Mouse (Mus musculus) kidney, postnatal 0 days (tissue): Measurements from ENCODE around the gene Epb41l5. TPM values are rescaled to one million over a fixed set of nuclear protein-coding genes. Genes with fewer than 3 reads are reported as not detected.

ENCODE experiments used
- ATAC-seq: fragments of 200-750 bp; cut with Nextera tagmentation; replicated peaks from 2 replicates; pipeline ENCODE4 v1.8.0; 2017; ENCODE audit warnings: low read depth, moderate number of reproducible peaks, moderate TSS enrichment, moderate library complexity; ENCODE audit not compliant: low FRiP score
- DNase-seq: peaks from one replicate; pipeline ENCODE4 v3.0.0-alpha.2; 2016; ENCODE audit warnings: low spot score
- H3K27ac ChIP-seq: fragments of 300-500 bp; sonication (generic); 2 replicates; pipeline ENCODE4 v1.5.1; 2014; ENCODE audit warnings: mild to moderate bottlenecking
- H3K27me3 ChIP-seq: fragments of 300-500 bp; sonication (generic); 2 replicates; pipeline ENCODE4 v1.6.1; 2014; ENCODE audit warnings: low read length, mixed read lengths; ENCODE audit not compliant: insufficient read depth
- H3K36me3 ChIP-seq: fragments of 300-500 bp; sonication (generic); 2 replicates; pipeline ENCODE4 v1.6.1; 2014; ENCODE audit warnings: low read length, mixed read lengths; ENCODE audit not compliant: insufficient read depth
- H3K4me1 ChIP-seq: fragments of 300-500 bp; sonication (generic); replicated peaks from 2 replicates; pipeline ENCODE4 v1.6.1; 2014; ENCODE audit warnings: antibody characterized with exemption, low read length, mixed read lengths; ENCODE audit not compliant: insufficient read depth
- H3K4me2 ChIP-seq: fragments of 300-500 bp; sonication (generic); 2 replicates; pipeline ENCODE4 v1.6.1; 2014; ENCODE audit warnings: mild to moderate bottlenecking, low read length, moderate library complexity, mixed read lengths
- H3K4me3 ChIP-seq: fragments of 300-500 bp; sonication (generic); replicated peaks from 2 replicates; pipeline ENCODE4 v1.5.1; 2014; ENCODE audit warnings: low read depth, low read length
- H3K9ac ChIP-seq: fragments of 300-500 bp; sonication (generic); 2 replicates; pipeline ENCODE4 v1.6.1; 2014; ENCODE audit warnings: low read depth, low read length
- H3K9me3 ChIP-seq: fragments of 300-500 bp; sonication (generic); replicated peaks from 2 replicates; pipeline ENCODE4 v1.6.1; 2016; ENCODE audit warnings: low read length, inconsistent platforms, mixed read lengths
- CTCF ChIP-seq: IDR thresholded peaks from 2 replicates; pipeline ENCODE4 v1.5.1; 2016; ENCODE audit warnings: antibody characterized with exemption, low read depth, mild to moderate bottlenecking, moderate library complexity
- WGBS: fragments of 180-500 bp; shearing (Covaris S2); extraction: QIAGEN DNeasy Blood & Tissue Kit; methylation state at CpG from one replicate; pipeline ENCODE4 v1.1.7; 2014; 5-methylcytosine and 5-hydroxymethylcytosine counted together
- polyA plus RNA-seq: library from polyadenylated mRNA; unstranded; fragments of >200 nt; fragmentation: Nextera tagmentation; extraction: Ambion mirVana; gene quantifications from 2 replicates; pipeline ENCODE4 v1.2.1, GENCODE M21; 2015

The Epb41l5 gene
- polyA plus RNA-seq, 1 experiment from 2014 or later = 50.9 TPM

- 0 out of 2 replicates have a peak, but pooled peaks cover 5% of the 10 kb centered on the region for H3K36me3 ChIP-seq
- ATAC-seq (no peak), DNase-seq (no peak)
- H3K4me1 ChIP-seq = peaks cover 18% of the 10 kb centered on the region
- H3K27me3 ChIP-seq = no peaks in the 10 kb centered on the region
- H3K27ac ChIP-seq = no peak overlapping the region
- no peak overlapping the region for H3K9ac ChIP-seq
- no peaks in the 10 kb centered on the region for H3K9me3 ChIP-seq
- H3K4me3 ChIP-seq = no peak overlapping the region
- WGBS = 88% methylated on average over 6 of the region's 6 CpGs
- no peak for TF ChIP-seq CTCF
- no peak overlapping the region for H3K4me2 ChIP-seq
These were observed 153.4 kb downstream of the Epb41l5 start for GRCm38 (mm10) chr1:119495396-119495775.

Other genes with a start within 250 kb of the Epb41l5 start
- gene Inhbb, start 226.8 kb downstream of the Epb41l5 start, polyA plus RNA-seq = 0.40 and 0.55 TPM in 2 replicates
- 129 and 141 TPM in 2 replicates for gene Ralb, start 144.2 kb downstream of the Epb41l5 start, polyA plus RNA-seq
- 30.6 and 34.6 TPM in 2 replicates for gene Tmem185b, start 122.8 kb downstream of the Epb41l5 start, polyA plus RNA-seq
- 5.3 and 5.9 TPM in 2 replicates for gene Ptpn4, start 188.6 kb upstream of the Epb41l5 start, polyA plus RNA-seq